Mouse (Mus musculus) embryonic fibroblast, embryonic 13.5 days (primary cell): ENCODE data around the gene Tbc1d8b. TPM values are rescaled to one million over a fixed set of nuclear protein-coding genes. Genes with fewer than 3 reads are reported as not detected.
A peak's percentile ranks its signal among the peaks of the same experiment; 100 is the strongest.
"Not testable (repeated sequence)": the region's sequence is repeated elsewhere in the genome, so short reads cannot be mapped to it uniquely, and the experiment has no call there.

ENCODE experiments used
- H3K27ac ChIP-seq: 2 replicates; pipeline ENCODE4 v1.5.1; 2012; ENCODE audit warnings: low read length, control low read depth, inconsistent platforms; ENCODE audit not compliant: insufficient read depth
- H3K4me1 ChIP-seq: 2 replicates; pipeline ENCODE4 v1.6.1; 2011; ENCODE audit warnings: low read length; ENCODE audit not compliant: control insufficient read depth, insufficient read depth
- H3K4me3 ChIP-seq: 2 replicates; pipeline ENCODE4 v1.5.1; 2011; ENCODE audit warnings: mild to moderate bottlenecking, control low read depth, low read length; ENCODE audit not compliant: insufficient read depth
- CTCF ChIP-seq: IDR thresholded peaks from 2 replicates; pipeline ENCODE4 v1.5.1; 2011; ENCODE audit warnings: mild to moderate bottlenecking, control low read depth, low read length, moderate library complexity, borderline replicate concordance; ENCODE audit not compliant: insufficient read depth
- POLR2A ChIP-seq: IDR thresholded peaks from 2 replicates; pipeline ENCODE4 v1.6.1; 2011; ENCODE audit warnings: low read depth, mild to moderate bottlenecking, control low read depth, low read length, moderate library complexity
- polyA plus RNA-seq: library from polyadenylated mRNA; stranded (reverse); fragments of >200 nt; gene quantifications from 2 replicates; pipeline ENCODE4 v1.2.4, GENCODE M21; 2011; ENCODE audit warnings: low read depth; ENCODE audit not compliant: missing spikeins, insufficient read length

Tbc1d8b gene
- polyA plus RNA-seq, 1 experiment: 35.6 TPM

DNA sequence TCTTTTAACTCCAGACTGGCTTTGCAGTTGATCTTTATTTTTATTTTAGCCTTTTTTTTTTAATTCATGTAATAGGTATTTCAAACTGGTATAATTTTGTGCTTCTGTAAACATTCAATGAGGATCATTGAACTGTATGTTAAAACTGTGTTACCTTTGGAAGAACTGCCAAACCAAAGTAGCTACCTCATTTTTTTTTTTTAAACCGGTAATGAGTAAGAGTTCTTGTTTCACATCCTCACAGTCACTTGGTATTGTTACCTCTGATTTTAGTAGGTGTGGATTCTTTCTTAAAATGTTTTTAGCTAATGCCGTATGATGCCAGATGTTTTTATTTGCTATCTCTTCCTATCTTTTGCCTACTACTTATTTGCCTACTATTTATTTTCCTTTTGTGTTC is 37.6 kb downstream of the Tbc1d8b start:
- no peak for TF ChIP-seq CTCF

DNA sequence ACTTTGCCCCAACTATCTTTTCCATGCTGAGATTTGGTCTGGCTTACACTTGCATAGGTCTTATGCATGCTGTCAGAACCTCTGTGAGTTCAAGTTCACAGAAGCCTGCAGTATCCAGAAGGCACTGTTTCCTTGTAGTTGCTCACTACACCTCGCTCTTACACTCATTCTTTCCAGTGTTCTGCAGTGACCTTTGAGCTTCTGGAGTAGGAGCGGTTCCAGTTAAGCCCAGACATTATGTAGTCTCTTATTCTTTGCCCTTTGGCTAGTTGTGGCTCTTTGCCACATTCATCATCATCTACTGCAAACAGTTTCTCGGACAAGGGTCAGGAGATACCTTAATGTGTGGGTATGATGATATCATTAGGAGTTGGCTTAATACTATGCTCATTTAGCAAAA is 45.7 kb downstream of the Tbc1d8b start:
- no peak for TF ChIP-seq CTCF
- Histone ChIP-seq H3K4me1 (no peaks in the 10 kb centered on the region), H3K4me3 (no peak overlapping the region), H3K27ac (no peak overlapping the region)

More for the DNA sequence above, 37.6 kb downstream of the Tbc1d8b start:
- Histone ChIP-seq H3K27ac (no peak overlapping the region), H3K4me1 (no peaks in the 10 kb centered on the region), H3K4me3 (no peak overlapping the region)

DNA sequence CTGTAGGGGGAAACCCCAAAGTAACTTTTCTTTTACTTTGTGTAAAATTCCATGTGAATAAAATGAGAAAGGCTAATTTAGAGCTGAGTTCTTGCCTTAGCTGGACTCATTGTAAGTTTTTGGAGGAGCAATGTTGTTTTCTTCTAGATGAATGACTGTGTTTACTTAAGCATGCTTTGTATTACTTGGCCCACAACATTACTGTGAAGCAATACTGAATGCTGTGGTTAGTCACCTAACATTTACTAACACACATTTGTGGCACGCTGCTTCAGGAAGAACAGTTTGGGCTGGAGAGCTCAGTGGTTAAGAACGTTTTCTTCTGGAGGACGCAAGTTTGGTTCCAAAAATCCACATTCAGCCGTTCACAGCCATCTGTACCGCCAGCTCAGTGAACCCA is 52.3 kb downstream of the Tbc1d8b start:
- no peak overlapping the region for H3K4me3 ChIP-seq
- no peak overlapping the region for H3K27ac ChIP-seq
- H3K4me1 ChIP-seq: no peaks in the 10 kb centered on the region
- TF ChIP-seq CTCF (no peak), POLR2A (no peak)

DNA sequence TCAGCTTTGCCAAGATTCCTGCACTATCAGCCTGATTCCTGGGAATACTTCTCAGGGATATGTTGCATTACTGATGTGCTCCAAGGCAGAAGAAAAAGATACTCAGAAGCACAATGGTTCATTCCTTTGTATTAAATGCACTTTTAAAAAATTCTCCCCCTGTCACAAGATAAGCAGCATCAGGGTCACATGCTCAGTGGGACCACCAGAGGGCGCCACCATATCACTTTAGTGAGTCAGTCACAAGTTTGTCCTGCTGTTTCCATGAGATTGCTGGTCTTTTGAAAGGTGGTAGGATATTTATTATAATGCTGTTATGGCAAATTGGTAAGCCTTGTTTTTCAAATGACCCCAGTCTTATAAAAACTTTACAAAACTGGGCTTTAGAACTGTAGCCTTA is 67.1 kb downstream of the Tbc1d8b start:
- no peaks in the 10 kb centered on the region for H3K4me1 ChIP-seq

DNA sequence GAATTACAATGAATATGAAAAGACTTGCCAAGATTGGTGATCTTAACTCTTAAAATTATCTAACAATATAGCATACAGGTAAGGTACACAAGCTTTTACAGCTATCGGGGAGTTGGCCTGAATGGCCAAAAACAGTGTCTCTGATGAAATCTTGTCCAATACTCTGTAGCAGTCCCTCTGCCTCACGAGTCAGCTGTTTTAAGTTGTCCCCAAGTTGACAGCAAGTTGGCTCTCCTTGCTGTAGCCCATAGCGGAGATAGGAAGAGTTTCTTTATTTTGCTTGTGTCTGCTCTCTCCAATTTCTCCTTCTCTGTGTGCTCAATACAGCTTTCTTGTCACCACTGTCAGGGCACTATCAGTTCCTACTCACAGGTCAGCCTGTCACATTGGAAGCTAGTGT is 73.8 kb downstream of the Tbc1d8b start:
- H3K27ac ChIP-seq, H3K4me3 ChIP-seq, H3K4me1 ChIP-seq: not testable (repeated sequence)

More for the DNA sequence above, 67.1 kb downstream of the Tbc1d8b start:
- H3K4me3 ChIP-seq: no peak overlapping the region
- TF ChIP-seq CTCF: peak; percentile 47; the same call in 1 of the 2 replicates
- no peak for TF ChIP-seq POLR2A
- no peak overlapping the region for H3K27ac ChIP-seq

DNA sequence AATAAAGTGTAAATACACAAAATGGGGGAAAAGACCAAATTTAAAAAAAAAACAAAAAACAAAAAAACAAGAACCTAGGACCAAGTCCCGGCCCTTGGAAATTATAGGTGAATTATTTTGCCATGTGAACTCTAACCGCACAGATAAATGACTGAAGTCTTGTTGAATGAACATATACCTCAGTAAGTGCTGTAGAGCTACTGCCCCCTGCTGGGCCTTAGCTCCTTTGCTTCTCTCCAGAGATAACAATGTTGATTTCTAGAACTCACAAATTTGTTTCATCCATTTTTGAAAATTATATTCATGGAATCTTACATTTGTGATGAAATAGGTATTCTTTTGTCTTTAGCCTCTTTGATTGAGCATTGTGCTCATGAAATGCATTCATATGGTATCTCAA is 77.8 kb downstream of the Tbc1d8b start:
- no peak overlapping the region for H3K27ac ChIP-seq
- H3K4me3 ChIP-seq: no peak overlapping the region
- TF ChIP-seq CTCF: no peak
- no peak for TF ChIP-seq POLR2A
- H3K4me1 ChIP-seq: no peaks in the 10 kb centered on the region

DNA sequence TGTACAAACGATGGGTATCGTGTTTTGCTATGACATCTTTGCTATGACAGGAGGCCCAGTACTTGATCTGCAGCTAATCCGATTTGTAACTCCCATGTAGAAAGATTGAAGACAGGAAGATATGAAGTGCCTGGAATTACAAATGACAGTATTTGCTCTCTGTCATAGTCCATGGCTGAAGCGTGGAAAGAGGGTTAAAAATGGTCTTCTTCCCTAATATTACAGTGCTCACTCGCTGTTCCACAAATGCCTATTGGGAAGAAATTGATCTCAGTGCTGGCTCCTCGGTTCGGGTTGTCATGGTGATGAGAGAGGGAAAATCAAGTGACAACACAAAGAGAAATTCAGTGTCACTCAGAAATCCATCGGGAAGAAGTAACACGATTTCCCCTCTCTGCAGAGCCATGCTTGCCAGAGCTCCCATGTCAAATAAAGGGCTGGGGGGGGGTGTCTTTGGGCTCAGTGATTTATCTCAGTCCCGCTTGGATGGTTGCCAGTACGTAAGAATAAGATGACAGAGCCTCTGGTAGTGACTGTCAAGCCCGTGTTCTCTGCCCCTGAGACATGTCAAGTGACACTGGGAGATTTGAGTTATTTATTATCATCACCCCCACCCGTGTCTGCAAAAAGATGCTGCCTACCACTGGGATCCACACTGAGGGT is 85.3 kb downstream of the Tbc1d8b start:
- TF ChIP-seq CTCF: no peak
- no peak for TF ChIP-seq POLR2A
- Histone ChIP-seq H3K4me1 (0 out of 2 replicates have a peak, but pooled peaks cover 4% of the 10 kb centered on the region), H3K4me3 (no peak overlapping the region), H3K27ac (no peak overlapping the region)

DNA sequence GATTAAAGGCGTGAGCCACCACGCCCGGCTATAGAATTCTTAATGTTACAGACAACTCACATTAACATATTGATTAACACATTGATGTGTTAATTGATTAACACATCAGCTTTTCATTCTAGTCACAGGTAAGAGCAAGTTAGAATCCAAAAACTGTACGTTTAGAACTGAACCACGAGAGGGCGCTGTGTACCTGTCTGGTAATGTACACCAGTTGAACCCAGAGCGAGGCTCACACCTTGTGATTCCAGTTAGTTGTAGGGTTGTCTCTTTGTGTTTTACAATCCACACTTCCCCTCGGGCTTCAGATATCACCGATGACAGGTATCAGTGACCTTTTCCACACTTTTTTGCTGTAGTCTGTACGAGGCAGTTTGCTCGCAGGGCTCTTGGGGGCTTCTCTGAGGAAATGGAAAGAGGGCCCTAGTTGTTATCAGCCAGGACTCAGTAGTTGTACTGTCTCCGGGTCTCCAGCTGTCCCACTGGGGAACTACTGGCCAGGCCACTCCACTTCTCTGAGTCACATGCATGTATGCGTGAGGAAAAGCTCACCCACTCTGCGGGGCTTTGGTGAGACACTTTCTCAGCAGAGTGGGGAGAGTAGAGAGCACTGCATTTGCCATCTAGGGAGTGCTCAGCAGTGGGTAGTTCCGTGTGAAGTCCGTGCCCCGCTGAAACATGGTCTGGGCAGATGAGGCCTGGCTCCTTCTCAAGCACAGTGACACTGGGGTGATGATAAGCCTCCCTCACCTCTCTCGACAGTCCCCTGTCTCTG is 89.7 kb downstream of the Tbc1d8b start:
- TF ChIP-seq POLR2A: no peak
- TF ChIP-seq CTCF: peak; percentile 41; the same call in 1 of the 2 replicates
- Histone ChIP-seq H3K27ac (no peak overlapping the region), H3K4me1 (peaks cover 4% of the 10 kb centered on the region; the same call in 1 of the 2 replicates), H3K4me3 (no peak overlapping the region)

DNA sequence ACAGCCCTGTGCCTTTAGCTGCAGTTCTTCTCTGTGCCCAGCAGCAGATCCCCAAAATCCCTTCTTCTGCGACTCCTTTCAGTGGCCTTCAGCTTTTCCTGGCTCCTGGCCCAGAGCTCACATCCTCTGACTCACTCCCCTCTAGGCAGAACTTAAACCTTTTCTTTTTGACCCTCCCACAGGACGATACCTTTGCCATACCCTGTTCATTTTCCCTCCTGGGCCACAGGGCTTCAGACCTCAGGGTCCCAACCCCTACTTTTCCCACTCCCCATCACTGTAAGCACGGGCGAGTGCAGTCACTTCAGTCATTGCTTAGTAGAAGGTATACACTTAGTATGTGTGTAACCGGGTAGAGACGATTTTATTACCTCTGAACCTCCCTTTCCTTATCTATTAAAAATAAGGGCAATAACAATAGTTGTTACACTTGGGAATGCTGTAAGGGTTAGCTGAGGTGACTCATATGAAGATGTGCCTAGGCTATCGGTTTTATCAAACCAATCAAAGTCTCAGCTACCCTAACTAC is 90.4 kb downstream of the Tbc1d8b start:
- Histone ChIP-seq H3K4me1 (peaks cover 4% of the 10 kb centered on the region; the same call in 1 of the 2 replicates), H3K27ac (no peak overlapping the region), H3K4me3 (no peak overlapping the region)
- no peak for TF ChIP-seq CTCF
- TF ChIP-seq POLR2A: no peak

DNA sequence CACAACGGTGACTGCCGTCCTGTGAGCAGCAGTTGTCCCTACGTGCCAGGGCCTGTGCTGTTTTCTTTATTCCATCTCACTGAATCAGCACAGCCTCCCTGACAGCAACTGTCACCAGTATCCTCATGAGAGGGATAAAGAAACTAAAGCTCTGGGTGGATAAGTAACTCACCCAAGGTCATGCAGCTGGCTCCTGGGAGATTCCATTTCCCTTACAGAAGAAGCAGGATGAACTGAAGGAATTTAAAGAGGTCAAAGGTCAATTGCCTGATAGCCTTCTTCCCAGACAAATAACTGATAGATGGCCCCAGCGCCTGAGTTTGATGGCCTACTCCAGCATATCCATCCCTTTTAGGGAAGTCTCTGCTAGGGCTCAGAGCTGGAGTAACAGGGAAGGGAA is 92.6 kb downstream of the Tbc1d8b start:
- no peak overlapping the region for H3K27ac ChIP-seq
- TF ChIP-seq POLR2A (no peak), CTCF (no peak)
- H3K4me3 ChIP-seq: no peak overlapping the region

More for the DNA sequence above, 92.6 kb downstream of the Tbc1d8b start:
- peaks cover 4% of the 10 kb centered on the region; the same call in 1 of the 2 replicates for H3K4me1 ChIP-seq
